Mouse (Mus musculus) hindbrain, embryonic 15.5 days (tissue): ENCODE measurements around the gene Dcst1. TPM values are rescaled to one million over a fixed set of nuclear protein-coding genes. Genes with fewer than 3 reads are reported as not detected.

Experiments used
- ATAC-seq: fragments of 200-750 bp; cut with Nextera tagmentation; 2 replicates; pipeline ENCODE4 v1.8.0; 2017; ENCODE audit warnings: low read depth, moderate number of reproducible peaks, moderate TSS enrichment; ENCODE audit not compliant: low FRiP score
- H3K27ac ChIP-seq: fragments of 300-500 bp; sonication (generic); replicated peaks from 2 replicates; pipeline ENCODE4 v1.5.1; 2015; ENCODE audit warnings: mild to moderate bottlenecking, inconsistent platforms
- H3K27me3 ChIP-seq: fragments of 300-500 bp; sonication (generic); 2 replicates; pipeline ENCODE4 v1.6.1; 2015; ENCODE audit warnings: control low read depth, inconsistent platforms
- H3K36me3 ChIP-seq: fragments of 300-500 bp; sonication (generic); 2 replicates; pipeline ENCODE4 v1.6.1; 2015; ENCODE audit warnings: control low read depth, inconsistent platforms
- H3K4me1 ChIP-seq: fragments of 300-500 bp; sonication (generic); replicated peaks from 2 replicates; pipeline ENCODE4 v1.6.1; 2015; ENCODE audit warnings: control low read depth, inconsistent platforms
- H3K4me2 ChIP-seq: fragments of 300-500 bp; sonication (generic); 2 replicates; pipeline ENCODE4 v1.6.1; 2015; ENCODE audit warnings: moderate library complexity, mild to moderate bottlenecking, inconsistent platforms
- H3K4me3 ChIP-seq: fragments of 300-500 bp; sonication (generic); 2 replicates; pipeline ENCODE4 v1.5.1; 2015; ENCODE audit warnings: mild to moderate bottlenecking, inconsistent platforms
- H3K9ac ChIP-seq: fragments of 300-500 bp; sonication (generic); 2 replicates; pipeline ENCODE4 v1.6.1; 2015; ENCODE audit warnings: inconsistent platforms
- H3K9me3 ChIP-seq: fragments of 300-500 bp; sonication (generic); 2 replicates; pipeline ENCODE4 v1.6.1; 2016; ENCODE audit warnings: control low read depth, inconsistent platforms
- WGBS: fragments of 180-500 bp; shearing (Covaris S2); methylation state at CpG from one replicate; pipeline ENCODE4 v1.1.7; 2015; 5-methylcytosine and 5-hydroxymethylcytosine counted together
- polyA plus RNA-seq: library from polyadenylated mRNA; unstranded; fragments of >200 nt; fragmentation: Nextera tagmentation; extraction: Ambion mirVana; gene quantifications from 2 replicates; pipeline ENCODE4 v1.2.1, GENCODE M21; 2015

Gene Dcst1
- polyA plus RNA-seq, 1 experiment from 2014 or later, result 0.89 TPM

GRCm38 (mm10) chr3:89386438-89387420, 21.7 kb upstream of the Dcst1 start:
- no peaks in the 10 kb centered on the region for H3K9me3 ChIP-seq
- no peak for ATAC-seq
- H3K27ac ChIP-seq, result no peak overlapping the region
- H3K4me2 ChIP-seq, result no peak overlapping the region
- no peaks in the 10 kb centered on the region for H3K36me3 ChIP-seq
- H3K27me3 ChIP-seq, result no peaks in the 10 kb centered on the region
- no peak overlapping the region for H3K4me3 ChIP-seq
- WGBS, result 50% methylated on average over 17 of the region's 17 CpGs
- peaks cover 16% of the 10 kb centered on the region for H3K4me1 ChIP-seq
- no peak overlapping the region for H3K9ac ChIP-seq

- no peak overlapping the region for H3K4me3 ChIP-seq
- H3K36me3 ChIP-seq, result no peaks in the 10 kb centered on the region
- WGBS, result 55% methylated on average over 11 of the region's 11 CpGs
Measured at GRCm38 (mm10) chr3:89385451-89385850, 20.4 kb upstream of the Dcst1 start.

GRCm38 (mm10) chr3:89384331-89385076, 19.5 kb upstream of the Dcst1 start:
- Histone ChIP-seq H3K4me1 (peaks cover 3% of the 10 kb centered on the region; the same call in 1 of the 2 replicates), H3K27ac (no peak overlapping the region), H3K4me3 (no peak overlapping the region), H3K27me3 (no peaks in the 10 kb centered on the region), H3K4me2 (no peak overlapping the region), H3K36me3 (no peaks in the 10 kb centered on the region), H3K9me3 (no peaks in the 10 kb centered on the region), H3K9ac (no peak overlapping the region)
- 71% methylated on average over 10 of the region's 12 CpGs for WGBS
- ATAC-seq, result no peak

More at GRCm38 (mm10) chr3:89385451-89385850, 20.4 kb upstream of the Dcst1 start:
- Histone ChIP-seq H3K27ac (no peak overlapping the region), H3K9me3 (no peaks in the 10 kb centered on the region), H3K4me2 (no peak overlapping the region), H3K4me1 (peaks cover 3% of the 10 kb centered on the region), H3K27me3 (no peaks in the 10 kb centered on the region), H3K9ac (no peak overlapping the region)
- no peak for ATAC-seq

- peaks cover 6% of the 10 kb centered on the region for H3K4me1 ChIP-seq
- H3K4me2 ChIP-seq, result no peak overlapping the region
- H3K4me3 ChIP-seq, result no peak overlapping the region
- H3K27ac ChIP-seq, result no peak overlapping the region
- no peaks in the 10 kb centered on the region for H3K9me3 ChIP-seq
- no peaks in the 10 kb centered on the region for H3K36me3 ChIP-seq
- no peak for ATAC-seq
- H3K27me3 ChIP-seq, result no peaks in the 10 kb centered on the region
- H3K9ac ChIP-seq, result no peak overlapping the region
- WGBS, result 87% methylated on average over 5 of the region's 5 CpGs
Measured at GRCm38 (mm10) chr3:89383651-89384255, 18.7 kb upstream of the Dcst1 start.

GRCm38 (mm10) chr3:89382950-89383349, 17.9 kb upstream of the Dcst1 start:
- Histone ChIP-seq H3K9ac (no peak overlapping the region), H3K4me3 (no peak overlapping the region), H3K27me3 (no peaks in the 10 kb centered on the region), H3K9me3 (no peaks in the 10 kb centered on the region), H3K27ac (no peak overlapping the region), H3K4me2 (no peak overlapping the region), H3K4me1 (peaks cover 11% of the 10 kb centered on the region), H3K36me3 (no peaks in the 10 kb centered on the region)
- 89% methylated on average over 5 of the region's 5 CpGs for WGBS
- no peak for ATAC-seq

GRCm38 (mm10) chr3:89382033-89382882, 17.2 kb upstream of the Dcst1 start:
- Histone ChIP-seq H3K4me3 (no peak overlapping the region), H3K27me3 (no peaks in the 10 kb centered on the region), H3K4me2 (no peak overlapping the region), H3K36me3 (no peaks in the 10 kb centered on the region), H3K9ac (no peak overlapping the region), H3K27ac (no peak overlapping the region), H3K4me1 (peaks cover 15% of the 10 kb centered on the region), H3K9me3 (no peaks in the 10 kb centered on the region)
- no peak for ATAC-seq
- 87% methylated on average over 9 of the region's 9 CpGs for WGBS

GRCm38 (mm10) chr3:89381233-89381632, 16.2 kb upstream of the Dcst1 start:
- Histone ChIP-seq H3K27ac (no peak overlapping the region), H3K27me3 (no peaks in the 10 kb centered on the region), H3K4me2 (no peak overlapping the region), H3K4me1 (peaks cover 15% of the 10 kb centered on the region), H3K36me3 (no peaks in the 10 kb centered on the region), H3K4me3 (no peak overlapping the region), H3K9ac (no peak overlapping the region), H3K9me3 (no peaks in the 10 kb centered on the region)
- no peak for ATAC-seq
- WGBS, result 85% methylated on average over 11 of the region's 11 CpGs

GRCm38 (mm10) chr3:89380711-89381110, 15.7 kb upstream of the Dcst1 start:
- no peaks in the 10 kb centered on the region for H3K27me3 ChIP-seq
- peaks cover 15% of the 10 kb centered on the region for H3K4me1 ChIP-seq
- no peak overlapping the region for H3K27ac ChIP-seq
- ATAC-seq, result no peak
- no peak overlapping the region for H3K4me2 ChIP-seq
- H3K36me3 ChIP-seq, result no peaks in the 10 kb centered on the region
- 94% methylated on average over 18 of the region's 18 CpGs for WGBS
- H3K9ac ChIP-seq, result no peak overlapping the region
- no peaks in the 10 kb centered on the region for H3K9me3 ChIP-seq
- H3K4me3 ChIP-seq, result no peak overlapping the region

- Histone ChIP-seq H3K9me3 (no peaks in the 10 kb centered on the region), H3K4me1 (peaks cover 15% of the 10 kb centered on the region), H3K9ac (no peak overlapping the region), H3K36me3 (no peaks in the 10 kb centered on the region), H3K4me2 (no peak overlapping the region), H3K27me3 (no peaks in the 10 kb centered on the region), H3K27ac (no peak overlapping the region), H3K4me3 (no peak overlapping the region)
- WGBS, result 97% methylated on average over 14 of the region's 14 CpGs
- ATAC-seq, result no peak
Measured at GRCm38 (mm10) chr3:89380291-89380690, 15.2 kb upstream of the Dcst1 start.

GRCm38 (mm10) chr3:89379388-89380131, 14.5 kb upstream of the Dcst1 start:
- H3K9me3 ChIP-seq, result no peaks in the 10 kb centered on the region
- peaks cover 15% of the 10 kb centered on the region for H3K4me1 ChIP-seq
- peak overlapping the region; percentile 86 for H3K4me2 ChIP-seq
- no peaks in the 10 kb centered on the region for H3K36me3 ChIP-seq
- no peak for ATAC-seq
- 86% methylated on average over 31 of the region's 31 CpGs for WGBS
- H3K27me3 ChIP-seq, result no peaks in the 10 kb centered on the region
- H3K27ac ChIP-seq, result no peak overlapping the region
- no peak overlapping the region for H3K9ac ChIP-seq
- H3K4me3 ChIP-seq, result no peak overlapping the region
